Mouse (Mus musculus): ENCODE results near the gene Btbd18.
"Not testable (repeated sequence)": the region's sequence is repeated elsewhere in the genome, so short reads cannot be mapped to it uniquely, and the experiment has no call there.

The Btbd18 gene

DNA sequence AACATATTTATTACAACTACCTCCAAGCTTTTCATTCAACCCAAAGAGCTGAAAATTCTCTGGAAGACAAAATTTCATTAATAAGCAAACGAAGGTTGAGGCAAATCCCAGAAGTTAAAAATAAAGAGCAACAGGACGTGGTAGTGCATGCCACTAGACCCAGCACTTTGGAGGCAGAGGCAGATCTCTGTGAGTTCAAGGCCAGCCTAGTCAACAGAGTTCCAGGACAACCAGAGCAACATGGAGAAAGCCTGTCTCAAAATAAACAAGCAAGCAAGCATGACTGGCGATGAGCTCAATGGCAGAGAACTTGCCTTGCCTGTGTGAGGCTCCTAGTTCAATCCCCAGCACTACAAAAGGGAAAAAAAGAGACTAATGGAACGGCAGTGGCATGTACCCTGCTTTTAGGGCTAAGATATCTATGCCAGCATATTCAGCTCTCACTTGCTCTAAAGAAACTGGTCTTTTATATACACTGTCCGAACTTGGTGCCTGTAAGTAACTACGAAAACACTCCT is 11.8 kb upstream of the Btbd18 start:
- no peak for DNase-seq (ENCODE audit: low read depth, low spot score)

DNA sequence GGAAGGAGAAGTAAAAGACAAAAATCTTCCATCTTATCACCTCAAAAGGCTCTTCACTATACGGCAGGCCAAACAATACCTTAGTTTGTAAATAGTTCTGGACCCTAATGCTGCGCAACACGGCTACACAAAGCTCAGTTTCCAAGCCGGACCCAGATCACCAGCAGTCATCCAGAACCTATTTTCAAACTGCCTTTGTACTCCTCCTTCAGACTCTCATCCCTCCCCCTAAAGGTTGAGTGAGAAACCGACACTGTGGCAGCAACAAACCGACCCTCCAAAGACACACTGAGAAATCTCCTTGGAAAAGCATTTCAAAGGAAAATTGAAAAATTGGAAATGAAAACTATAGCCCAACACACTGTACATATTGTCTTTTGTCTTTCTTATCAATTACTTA is 10.5 kb upstream of the Btbd18 start:
- DNase-seq (ENCODE audit: low read depth, low spot score), result peak; percentile 36

GRCm38 (mm10) chr2:84649674-84650073 is 9.2 kb upstream of the Btbd18 start:
- DNase-seq (ENCODE audit: low read depth, low spot score), result peak; percentile 33

- peak; percentile 99 for DNase-seq (ENCODE audit: low read depth, low spot score)
These were observed 8.2 kb upstream of the Btbd18 start, which contains the start of gene Ctnnd1 for GRCm38 (mm10) chr2:84650464-84651195. TSS of gene Ctnnd1 (minus strand) at chr2:84650765.

DNA sequence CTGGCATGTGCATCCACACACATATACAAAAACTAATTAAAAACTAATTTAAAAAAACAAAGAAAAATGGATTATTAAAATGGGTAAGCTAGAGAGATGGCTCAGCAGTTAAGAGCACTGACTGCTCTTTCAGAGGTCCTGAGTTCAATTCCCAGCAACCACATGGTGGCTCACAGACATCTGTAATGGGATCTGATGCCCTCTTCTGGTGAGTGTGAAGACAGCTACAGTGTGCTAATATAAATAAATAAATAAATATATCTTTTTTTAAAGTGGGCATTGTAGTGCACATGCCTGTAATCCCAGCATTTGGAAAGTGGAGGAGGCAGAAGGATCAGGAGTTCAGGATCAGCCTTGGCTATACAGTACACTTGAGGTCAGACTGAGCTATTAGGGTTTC is 5.5 kb upstream of the Btbd18 start:
- no peak for DNase-seq (ENCODE audit: low read depth, low spot score)

DNA sequence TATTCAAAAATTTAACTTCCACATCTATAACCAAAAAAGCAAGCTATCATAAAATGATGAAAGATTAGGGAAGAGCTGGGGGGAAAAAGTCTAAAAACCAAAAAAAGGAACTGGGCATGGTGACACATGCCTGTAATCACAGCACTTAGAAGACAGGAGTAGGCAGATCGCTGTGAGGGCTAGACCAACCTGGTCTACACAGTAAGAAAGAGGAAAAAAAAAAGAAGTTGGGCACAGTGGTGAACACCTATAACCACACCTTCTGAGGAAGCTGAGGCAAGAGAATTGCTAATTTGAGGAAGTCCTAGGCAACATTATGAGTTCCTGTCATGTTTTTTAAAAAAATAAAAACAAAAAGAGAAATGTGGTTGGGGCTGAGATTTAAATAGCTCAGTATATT is 3.0 kb upstream of the Btbd18 start:
- no peak for DNase-seq (ENCODE audit: low read depth, low spot score)

GRCm38 (mm10) chr2:84660253-84660652 is 1.4 kb downstream of the Btbd18 start:
- peak; percentile 84 for DNase-seq (ENCODE audit: low read depth, low spot score)

DNA sequence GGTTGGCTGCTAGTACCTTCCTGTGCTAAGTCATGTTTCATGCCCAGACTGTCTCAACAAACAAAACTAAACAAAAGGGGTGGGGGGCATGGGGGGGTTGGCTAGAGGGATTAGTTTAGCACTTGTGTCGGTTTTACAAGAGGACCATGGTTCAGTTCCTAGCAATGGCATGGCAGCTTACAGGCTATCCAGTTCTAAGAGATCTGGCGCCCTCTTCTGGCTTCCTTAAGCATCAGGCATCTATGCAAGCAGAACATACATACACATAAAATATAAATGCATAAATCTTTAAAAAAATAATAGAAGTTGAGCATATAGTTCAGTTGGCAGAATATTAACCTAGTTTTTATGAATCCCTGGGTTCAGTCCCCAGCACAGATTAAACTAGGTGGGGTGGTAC is 4.0 kb downstream of the Btbd18 start:
- DNase-seq (ENCODE audit: low read depth, low spot score), result peak; percentile 71

DNA sequence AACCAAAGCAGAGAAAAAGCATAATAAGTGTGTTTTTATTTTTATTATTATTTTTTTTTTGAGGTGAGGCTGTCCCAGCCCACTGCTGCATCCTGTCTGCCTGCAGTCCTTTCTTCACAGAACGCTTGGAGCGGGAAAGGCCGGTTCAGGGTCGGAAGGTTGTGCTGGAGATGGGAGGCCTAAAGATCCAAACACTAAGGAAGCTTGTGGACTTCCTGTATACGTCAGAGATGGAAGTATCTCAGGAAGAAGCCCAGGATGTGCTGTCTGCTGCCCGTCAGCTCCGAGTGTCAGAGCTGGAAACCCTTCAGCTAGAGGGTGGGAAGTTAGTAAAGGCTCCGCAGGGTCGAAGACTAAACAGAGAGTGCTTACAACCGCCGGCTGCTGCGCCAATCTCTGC is 7.2 kb downstream of the Btbd18 start:
- DNase-seq (ENCODE audit: low read depth, low spot score), result no peak

GRCm38 (mm10) chr2:84669828-84670568 is 11.1 kb downstream of the Btbd18 start:
- peak; percentile 51 for DNase-seq (ENCODE audit: low read depth, low spot score)

DNA sequence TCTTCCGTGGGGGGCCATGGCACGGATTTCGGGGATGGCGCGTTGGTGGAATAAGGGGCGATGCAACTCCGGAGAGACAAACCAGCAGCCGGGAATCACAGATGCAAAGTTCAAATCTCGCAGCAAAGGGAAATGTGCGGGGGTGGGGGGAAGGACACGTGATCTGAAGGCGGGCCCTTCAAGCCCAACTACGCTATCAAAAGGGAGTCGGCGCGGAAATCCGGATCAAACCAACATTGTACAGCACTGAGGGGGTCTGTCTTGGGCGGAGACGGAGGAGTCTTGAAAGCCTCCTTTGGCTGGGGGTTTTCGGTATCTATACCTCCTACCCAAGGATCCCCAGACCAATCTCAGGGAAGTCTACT is 11.7 kb downstream of the Btbd18 start, which contains the start of gene Selenoh:
TSS of gene Selenoh (minus strand) at position 202 of the 365 bp plus-strand sequence.
- peak; percentile 96 for DNase-seq (ENCODE audit: low read depth, low spot score)

DNA sequence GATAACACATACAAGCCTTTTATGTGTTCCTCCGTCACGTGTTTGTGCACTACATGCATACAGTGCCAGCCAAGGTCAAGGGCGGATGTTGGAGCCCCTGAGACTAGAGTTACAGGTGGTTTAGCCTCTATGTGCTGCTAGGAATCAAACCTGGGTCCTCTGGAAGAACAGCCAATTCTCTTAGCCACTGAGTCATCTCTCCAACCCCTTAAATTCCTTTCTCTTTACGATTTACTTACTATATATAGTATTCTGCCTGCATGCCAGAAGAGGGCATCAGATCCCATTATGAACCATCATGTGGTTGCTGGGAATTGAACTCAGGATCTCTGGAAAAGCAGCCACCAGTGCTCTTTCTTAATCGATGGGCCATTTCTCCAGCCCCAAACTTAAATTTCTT is 12.7 kb downstream of the Btbd18 start:
- not testable (repeated sequence) for DNase-seq (ENCODE audit: low read depth, low spot score)

- DNase-seq (ENCODE audit: low read depth, low spot score), result peak; percentile 77
These were observed 18.5 kb downstream of the Btbd18 start for GRCm38 (mm10) chr2:84677270-84677967.

DNA sequence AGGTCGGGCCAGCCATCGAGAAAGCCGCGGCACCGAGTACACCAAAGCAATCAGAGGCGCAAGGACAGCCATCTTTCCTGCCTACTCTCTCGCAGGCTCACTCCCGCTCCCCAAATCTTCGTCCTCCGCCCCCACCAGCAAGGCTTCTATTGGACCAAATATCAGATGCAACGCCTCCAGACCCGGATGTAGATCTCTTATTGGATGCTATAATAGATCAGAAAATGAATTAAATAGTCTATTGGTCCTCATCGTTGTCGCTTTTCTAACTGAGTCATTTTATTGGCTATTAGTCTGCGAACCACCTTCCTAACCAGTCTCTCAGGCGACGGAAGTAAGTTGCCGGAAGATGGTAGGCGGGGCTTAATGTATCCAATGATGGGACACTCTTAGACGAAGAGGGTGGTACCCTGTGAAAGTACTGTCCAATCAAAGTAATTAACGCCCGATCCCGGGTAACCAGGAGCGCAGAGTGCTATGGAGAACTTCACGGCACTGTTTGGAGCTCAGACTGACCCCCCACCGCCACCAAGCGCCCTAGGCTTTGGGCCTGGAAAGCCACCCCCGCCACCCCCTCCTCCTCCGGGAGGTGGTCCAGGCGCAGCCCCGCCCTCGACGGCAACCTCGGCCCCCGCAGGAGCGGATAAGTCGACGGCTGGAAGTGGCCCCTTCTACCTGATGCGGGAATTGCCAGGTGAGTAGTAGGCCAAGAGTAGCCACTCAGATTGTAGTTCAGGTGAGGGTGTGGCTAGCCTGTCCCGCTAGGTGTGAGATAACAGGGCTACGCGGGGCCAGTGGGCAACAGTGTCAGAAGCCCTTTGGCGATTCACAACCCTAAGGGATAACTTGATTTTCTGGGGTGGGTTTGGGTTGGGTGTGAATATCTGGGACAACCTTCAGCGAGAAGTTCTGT is 19.3 kb downstream of the Btbd18 start, which contains the start of the genes Gm28635 and Med19:
TSS of gene Gm28635 (minus strand) at position 74 of the 913 bp plus-strand sequence.
TSS of gene Med19 (plus strand) at position 435 of the 913 bp plus-strand sequence.
- peak; percentile 100 for DNase-seq (ENCODE audit: low read depth, low spot score)

GRCm38 (mm10) chr2:84679016-84679415 is 20.1 kb downstream of the Btbd18 start, which contains the start of gene Tmx2:
TSS of gene Tmx2 (minus strand) at chr2:84679140.
- DNase-seq (ENCODE audit: low read depth, low spot score), result no peak

- DNase-seq (ENCODE audit: low read depth, low spot score), result no peak
These were observed 23.8 kb downstream of the Btbd18 start for GRCm38 (mm10) chr2:84682605-84683183.

GRCm38 (mm10) chr2:84688080-84688844 is 29.4 kb downstream of the Btbd18 start:
- no peak for DNase-seq (ENCODE audit: low read depth, low spot score)

- DNase-seq (ENCODE audit: low read depth, low spot score), result peak; percentile 47
These were observed 31.2 kb downstream of the Btbd18 start for GRCm38 (mm10) chr2:84690050-84690449.

GRCm38 (mm10) chr2:84695007-84695695 is 36.3 kb downstream of the Btbd18 start:
- no peak for DNase-seq (ENCODE audit: low read depth, low spot score)
